Mouse (Mus musculus) inflammation-experienced regulatory T-cells, adult 6 months (primary cell): ENCODE results near the gene Zfpm1. TPM values are rescaled to one million over a fixed set of nuclear protein-coding genes. Genes with fewer than 3 reads are reported as not detected.

Source experiments
- ATAC-seq: one replicate; pipeline ENCODE4 v1.8.0; 2017
- polyA plus RNA-seq, 3 experiments: library from polyadenylated mRNA; unstranded; fragments of 100-300 nt; shearing (Covaris generic); gene quantifications; one replicate each; pipeline ENCODE4 v1.2.1; 2017

The Zfpm1 gene
- polyA plus RNA-seq, 3 experiments from 2014 or later = 0.65 to 2.6 (median 1.3) TPM

DNA sequence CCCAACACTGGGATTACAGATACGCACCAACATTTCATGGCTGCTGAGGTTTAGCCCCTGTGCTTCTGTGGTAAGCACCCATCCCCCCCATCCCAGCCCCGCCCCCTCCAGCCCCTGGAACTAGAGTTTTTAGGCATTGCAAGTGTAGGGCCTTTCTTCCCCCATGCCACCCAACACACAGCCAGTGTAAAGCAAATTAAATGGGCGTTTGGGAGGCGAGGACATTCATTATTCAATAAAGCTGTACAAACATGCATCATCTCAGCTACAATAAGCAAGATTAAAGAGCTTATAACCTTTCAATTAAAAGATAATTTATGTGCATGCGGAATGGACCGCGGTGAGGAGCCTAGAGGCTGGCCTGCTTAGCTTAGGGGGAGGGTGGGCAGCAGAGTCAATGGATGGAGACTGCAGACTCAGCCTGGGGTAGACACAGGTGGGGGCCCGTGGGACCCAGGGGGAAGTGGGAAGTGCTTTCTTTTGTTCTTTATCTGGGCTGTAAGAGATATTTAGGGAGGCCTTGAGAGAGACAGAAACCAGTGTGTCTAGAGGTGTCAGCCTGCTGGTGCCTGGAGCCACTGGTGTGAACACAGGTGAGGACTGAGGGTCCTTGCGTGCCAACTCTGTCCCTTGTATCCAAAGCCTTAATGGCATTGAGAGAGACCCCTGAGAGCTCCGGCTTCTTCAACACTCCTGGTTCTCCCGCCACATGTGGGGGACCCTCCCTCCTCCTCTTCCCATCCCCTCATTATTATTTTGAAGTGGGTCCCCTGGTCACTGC is 68.6 kb downstream of the Zfpm1 start:
- no peak for ATAC-seq

DNA sequence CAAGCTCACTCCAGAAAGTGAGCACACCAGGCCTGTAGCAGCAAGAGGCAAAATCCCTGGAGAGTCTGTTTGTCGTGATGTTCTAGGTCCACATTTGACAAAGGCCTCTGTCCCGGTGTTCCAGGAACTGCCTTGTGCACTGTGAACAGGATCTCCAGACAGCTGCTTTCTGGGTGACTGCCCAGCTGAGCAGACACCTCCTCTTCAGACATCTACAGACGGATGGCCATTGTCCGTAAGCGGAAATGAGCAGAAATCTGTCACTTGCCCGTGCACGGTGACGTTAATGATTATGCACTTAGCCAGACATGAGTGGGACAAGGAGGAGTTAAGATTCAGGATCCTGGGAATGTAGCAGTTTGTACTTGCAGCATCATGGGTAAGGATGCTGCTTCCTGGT is 72.2 kb downstream of the Zfpm1 start:
- ATAC-seq = no peak

DNA sequence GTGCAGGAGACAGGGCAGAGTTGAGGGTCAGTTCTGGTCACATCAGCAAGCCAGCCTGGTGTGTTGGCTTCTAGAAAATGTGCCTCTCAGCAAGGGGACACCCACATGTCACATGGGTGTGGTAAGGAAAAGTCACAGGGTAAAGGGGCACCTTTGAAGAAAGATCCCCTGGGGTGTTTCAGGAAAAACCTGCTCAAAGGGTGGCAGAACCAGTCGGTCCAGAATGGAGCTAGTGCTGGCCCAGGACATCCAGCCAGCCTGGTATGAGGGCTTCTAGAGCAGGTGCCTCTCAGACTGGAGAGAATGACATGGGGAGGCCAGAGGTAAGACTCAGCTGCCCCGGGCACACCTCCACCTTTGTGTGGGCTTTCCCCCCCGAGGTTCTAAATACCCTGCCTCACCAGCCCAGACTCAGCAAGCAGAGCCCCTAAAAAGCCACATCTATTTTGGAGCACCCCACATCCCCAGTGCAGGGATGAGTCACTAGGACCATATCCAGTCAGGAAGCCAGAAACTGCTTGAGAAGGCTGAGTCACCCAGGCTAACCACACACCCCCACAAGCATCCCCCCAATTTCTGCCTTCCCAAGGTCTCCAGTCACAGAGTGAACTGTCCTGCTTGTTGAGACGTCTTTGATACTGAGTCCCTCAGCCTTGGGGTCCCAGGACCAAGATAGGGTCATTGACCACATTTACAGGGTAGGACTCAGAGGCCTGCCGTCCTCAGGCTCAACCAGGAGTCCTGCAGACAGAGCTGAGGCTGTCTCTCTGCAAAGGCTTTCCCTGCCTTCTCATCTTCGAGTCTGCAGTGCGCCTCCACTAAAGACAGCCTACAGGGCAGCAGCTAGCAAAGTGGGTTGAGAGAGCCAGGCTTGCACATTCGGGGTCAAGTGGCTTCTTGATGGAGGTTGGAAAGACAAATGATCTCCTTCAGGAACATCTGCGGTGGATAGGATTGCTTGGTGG is 74.0 kb downstream of the Zfpm1 start:
- no peak for ATAC-seq

DNA sequence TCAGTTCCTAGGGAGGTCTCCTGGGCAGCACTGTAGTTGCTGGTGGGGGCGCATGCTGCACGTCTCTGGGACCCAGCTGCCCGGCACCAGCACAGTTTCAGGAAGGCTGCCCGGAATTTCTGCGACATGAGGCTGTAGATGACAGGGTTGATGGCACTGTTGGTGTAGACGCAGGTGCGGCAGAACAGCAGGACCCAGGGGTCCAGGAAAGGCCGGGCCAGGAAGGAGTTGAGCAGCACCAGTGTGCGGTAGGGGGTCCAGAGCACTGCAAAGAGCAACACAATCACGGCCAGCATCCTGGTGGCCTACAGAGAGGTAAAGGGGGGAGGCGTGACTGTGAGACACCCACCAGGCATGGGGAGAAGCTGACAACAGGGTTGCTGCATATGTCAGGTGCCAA is 75.3 kb downstream of the Zfpm1 start:
- no peak for ATAC-seq

DNA sequence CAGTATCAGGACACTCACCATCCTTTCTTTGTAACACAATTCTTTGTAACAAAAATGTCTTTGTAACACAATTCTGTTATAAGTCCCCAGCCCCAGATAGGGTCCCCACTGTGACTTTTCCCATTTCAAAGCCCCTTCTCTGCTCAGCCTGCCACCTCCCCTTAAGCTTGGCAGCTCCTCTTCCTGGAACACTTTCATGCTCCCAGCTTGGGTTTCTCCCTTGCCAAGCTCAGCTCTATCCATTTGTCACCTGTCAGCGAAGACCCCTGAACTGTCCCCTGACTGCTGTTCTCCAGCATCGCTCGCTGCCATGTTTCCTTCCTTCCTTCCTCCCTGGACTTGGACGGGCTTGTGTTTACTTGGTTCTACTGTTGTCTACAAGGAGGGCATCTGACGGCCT is 75.7 kb downstream of the Zfpm1 start:
- no peak for ATAC-seq

DNA sequence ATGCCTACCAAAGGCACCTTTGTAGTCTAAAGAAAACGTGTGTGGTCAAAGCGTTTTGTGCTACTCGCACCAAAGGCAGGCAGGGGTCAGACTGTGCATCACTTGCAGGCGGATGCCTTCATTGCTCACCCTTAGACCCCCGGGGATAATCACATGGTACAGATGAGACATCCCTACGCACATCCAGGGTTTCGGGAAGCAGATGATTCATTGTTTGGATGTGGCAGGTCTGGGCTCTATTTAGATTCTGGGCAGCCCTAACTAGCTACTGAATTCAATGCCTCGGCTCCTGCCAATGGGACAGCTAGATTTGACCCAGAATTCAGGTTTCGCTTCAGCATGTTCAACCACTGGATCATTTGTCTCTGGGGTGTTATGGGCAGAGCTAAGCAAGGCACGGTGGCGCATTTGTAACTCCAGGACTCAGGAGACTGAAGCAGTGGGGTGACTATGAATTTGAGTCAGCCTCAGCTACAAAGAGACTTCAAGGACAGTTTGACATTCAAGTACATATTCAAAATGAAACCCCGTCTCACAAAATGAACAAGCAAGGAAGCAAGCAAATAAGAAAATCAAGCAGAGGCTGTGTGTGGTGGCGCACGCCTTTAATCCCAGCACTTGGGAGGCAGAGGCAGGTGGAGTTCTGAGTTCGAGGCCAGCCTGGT is 77.3 kb downstream of the Zfpm1 start:
- no peak for ATAC-seq

DNA sequence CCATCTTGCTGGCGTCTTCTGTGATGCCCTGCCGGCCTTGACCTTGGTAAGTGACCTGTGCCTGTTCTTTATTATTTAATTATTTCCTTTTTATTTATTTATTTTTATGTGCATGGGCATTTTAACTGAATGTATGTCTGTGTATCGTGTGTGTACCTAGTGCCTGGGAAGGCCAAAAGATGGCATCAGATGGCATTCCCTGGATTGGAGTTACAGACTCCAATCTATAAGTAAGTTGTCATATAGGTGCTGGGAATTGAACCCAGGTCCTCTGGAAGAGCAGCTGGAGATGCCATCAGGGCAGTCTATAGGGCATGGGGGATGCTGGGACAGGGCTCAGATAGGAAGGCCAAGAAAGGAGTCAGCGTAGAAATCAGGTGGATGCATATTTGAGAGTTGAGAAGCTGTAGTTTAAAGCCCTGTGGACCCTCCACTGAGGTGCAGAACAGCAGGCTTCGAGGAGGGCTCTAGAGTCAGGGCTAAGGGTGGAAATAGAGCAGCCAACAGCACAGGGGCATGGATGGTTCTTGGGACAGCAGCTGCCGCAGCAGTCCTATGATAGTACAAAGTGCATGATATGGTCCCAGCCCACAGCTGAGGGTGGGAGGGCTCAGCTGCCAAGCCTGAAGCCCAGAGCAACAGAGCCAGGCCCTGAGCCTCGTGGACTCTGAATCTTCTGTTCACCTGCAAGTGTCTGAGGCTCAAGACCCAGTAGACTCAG is 78.9 kb downstream of the Zfpm1 start, which contains the start of gene Trhr2:
Gene Trhr2 (minus strand): TSS at position 51 of the 721 bp plus-strand sequence.
- ATAC-seq = no peak

DNA sequence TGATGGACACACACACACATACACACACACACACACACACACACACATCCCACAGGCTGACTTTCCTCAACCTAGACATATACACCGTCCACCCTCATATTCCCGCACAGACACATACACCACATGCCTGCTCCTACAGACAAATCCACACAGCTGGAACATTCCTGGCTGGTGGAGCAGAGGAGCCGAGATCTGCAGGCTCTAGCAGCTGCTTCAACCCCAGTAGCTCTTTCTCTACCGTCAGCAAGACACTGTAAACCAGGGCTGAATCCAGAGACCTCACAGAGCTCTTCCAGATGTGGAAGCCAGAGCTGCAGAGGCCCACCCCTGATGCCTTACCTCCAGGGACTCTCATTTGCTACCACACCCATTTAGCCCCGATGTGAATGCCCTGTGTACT is 80.3 kb downstream of the Zfpm1 start:
- ATAC-seq = no peak

DNA sequence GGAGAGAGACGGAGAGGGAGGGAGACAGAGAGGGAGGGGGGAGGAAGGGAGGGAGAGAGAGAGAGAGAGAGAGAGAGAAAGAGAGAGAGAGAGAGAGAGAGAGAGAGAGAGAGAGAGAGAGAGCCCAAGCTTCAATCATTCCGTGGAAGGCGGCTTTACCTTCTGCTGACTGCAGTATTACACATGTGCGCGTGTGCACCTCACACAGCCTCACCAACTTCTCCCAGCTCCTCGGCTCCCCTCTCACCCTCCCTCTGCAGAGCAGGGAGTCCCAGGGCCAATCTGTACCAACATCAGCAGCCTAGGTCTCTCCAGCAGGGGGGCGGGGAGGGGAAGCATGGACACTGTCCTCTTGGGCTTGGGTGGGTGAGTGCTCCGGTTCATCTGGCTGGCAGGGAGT is 81.0 kb downstream of the Zfpm1 start:
- ATAC-seq = no peak

DNA sequence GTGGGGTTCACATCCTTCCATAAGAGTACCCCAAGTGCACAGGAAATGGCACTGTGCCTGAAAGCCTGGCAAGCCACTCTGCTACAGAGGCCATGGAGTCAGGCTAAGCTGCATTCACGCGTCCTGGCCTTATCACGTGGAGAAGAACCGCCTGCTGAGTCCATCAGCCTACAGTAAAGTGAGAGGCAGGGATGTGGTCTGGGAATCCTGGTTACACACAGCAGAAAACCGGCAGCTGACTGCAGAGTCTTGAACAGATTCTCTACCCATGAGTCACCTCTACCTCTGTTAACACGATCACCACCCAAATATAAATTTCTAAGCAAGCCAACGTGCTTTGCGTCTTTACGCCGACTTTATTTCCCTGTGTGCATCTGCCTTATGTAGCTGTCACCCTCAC is 86.6 kb downstream of the Zfpm1 start:
- ATAC-seq = no peak

DNA sequence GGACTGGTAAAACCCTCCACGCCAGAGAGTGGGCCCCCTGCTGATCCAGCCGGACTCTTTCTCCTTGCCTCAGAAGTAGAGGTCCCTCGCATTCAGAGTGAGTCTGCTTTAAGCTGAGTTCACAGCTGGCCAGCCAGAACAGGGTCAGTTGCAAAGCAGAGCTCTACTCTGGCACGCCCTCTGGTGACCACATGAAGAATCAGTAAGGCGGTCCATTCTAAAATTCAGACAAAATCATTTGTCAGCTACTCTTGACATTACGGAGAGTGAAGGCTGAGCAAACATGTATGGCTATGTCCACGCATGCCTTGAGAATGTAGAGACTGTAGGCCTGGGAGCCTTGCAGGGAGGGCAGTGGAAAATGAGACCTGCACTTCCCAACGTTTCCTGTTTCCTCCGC is 87.7 kb downstream of the Zfpm1 start:
- no peak for ATAC-seq

DNA sequence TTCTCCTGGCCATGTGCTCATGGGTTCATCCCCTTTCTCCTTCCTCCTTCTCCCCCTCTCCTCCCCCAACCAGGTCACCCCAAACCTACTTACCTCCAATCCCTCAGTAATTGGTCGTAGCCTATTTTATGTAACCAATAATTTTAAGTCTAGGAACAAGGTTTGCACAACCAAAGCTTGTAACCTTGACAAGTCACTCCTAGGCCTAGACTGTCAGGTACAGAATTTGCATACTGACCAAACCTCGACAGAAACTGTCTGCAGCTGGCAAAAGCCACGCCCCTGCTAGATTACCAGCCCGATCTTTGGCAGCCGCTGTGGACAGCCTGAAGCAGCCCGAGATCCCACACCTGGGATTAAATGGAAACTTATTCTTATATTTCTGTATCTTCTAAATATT is 89.8 kb downstream of the Zfpm1 start:
- ATAC-seq = no peak

DNA sequence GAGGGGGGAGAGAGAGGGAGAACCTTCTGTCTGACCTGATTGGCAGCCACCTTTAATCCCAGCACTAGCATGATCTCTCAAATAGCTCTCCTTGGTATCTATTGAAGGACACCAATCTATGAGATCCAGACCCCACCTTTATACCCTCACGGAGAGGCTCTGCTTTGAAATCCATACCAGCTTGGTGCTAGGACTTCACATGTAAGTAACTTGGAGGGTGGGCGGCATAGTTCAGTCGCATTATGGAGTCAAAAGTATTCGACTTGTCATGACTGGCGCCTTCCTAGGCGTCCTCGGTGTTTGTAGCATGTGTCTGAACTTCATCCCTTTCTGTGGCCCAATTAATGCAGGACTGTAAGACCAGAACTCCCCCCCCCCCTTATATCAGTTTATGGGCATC is 93.4 kb downstream of the Zfpm1 start:
- ATAC-seq = no peak

DNA sequence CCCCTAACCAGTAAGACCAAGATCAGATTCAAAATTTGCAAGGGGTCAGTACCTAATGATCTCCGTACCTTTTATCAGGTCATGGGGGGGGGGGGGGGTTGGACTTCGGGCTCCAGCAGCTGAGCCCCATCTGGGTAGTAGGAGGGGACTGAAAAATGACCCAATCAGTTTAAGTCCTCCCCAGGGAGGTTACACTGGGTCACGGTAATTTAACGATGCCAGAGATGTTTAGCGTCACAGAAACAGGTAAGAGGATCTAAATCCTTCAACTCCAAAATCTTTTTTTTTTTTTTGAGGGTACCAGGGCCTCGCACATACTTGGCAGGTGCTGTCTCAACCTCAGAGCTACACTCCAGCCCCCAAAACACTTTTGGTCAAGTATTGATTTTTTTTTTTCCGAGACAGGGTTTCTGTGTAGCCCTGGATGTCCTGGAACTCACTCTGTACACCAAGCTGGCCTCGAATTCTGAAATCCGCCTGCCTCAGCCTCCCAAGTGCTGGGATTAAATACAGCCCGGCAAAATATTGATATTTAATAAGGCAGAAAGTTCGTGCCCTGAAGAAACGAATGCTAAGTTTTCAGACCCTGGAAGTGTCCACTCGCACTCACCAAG is 93.9 kb downstream of the Zfpm1 start:
- ATAC-seq = no peak

DNA sequence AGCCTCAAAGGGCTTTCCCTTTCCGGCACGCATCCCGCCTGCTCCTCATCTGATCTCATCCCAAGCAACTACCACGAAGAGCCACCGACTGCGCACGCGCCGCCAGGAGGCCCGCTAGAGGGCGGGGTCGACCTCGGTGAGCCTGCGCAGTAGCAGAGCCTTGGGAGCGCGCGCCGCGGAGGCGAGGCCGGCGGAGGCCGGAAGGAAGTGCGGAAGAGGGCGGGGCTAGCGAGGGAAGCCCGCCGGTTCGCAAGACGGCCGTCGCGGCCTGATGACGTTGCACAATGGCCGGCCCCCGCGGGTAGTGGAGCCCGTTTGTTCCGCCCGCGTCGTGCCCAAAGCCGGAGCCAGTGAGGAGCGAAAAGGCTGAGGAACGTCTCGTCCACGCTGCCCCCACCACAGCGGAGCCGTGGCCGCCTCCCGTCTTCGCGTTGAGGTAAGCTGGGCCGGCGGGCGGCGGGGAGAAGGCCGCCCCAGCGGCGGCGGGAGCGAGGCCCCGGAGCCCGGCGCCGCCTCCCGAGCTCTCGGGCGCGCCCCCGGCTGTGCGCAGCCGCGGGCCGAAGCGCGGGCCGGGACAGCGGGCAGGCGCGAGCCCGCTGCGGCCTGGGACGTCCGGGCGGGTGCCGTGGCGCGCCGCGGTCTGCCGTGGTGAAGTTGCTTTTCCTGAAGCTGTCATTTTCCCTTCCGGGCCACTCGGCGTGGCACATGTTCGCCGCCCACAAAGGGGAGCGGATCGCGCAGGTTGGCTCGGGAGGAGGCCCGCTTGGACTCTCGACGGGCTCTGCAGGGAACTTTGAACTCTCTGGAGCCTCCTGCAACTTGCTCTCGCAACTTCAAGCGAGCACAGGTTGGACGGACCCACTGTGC is 94.7 kb downstream of the Zfpm1 start, which contains the start of gene Zc3h18:
Gene Zc3h18 (plus strand): TSS at position 245 of the 867 bp plus-strand sequence.
- peak; percentile 91 for ATAC-seq

DNA sequence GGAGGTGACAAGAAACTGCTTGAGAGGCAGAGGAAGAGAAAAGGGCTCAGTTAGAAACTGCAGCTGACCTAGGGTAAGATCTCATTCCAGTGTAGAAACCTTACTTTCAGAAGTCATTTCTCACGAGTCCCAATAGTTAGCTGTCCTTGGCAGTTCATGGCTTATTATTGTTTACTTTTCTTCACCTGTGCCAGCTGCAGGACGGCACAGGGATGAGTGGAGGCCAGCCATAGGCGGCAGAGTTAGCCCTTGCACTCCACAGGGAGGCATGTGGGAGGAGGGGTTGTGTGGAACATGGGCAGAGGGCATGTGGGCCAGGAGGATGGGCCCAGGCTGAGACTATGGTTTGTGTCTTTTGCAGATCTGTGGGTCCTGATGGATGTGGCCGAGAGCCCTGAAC is 101.1 kb downstream of the Zfpm1 start:
- no peak for ATAC-seq
